Mouse (Mus musculus): ENCODE measurements at regions not wholly inside any gene's neighbourhood (a gene's known extent, or its start where the extent isn't known, plus 50 kb on each side); places are given as distances from the start of the nearest gene placed in this dataset.

DNA sequence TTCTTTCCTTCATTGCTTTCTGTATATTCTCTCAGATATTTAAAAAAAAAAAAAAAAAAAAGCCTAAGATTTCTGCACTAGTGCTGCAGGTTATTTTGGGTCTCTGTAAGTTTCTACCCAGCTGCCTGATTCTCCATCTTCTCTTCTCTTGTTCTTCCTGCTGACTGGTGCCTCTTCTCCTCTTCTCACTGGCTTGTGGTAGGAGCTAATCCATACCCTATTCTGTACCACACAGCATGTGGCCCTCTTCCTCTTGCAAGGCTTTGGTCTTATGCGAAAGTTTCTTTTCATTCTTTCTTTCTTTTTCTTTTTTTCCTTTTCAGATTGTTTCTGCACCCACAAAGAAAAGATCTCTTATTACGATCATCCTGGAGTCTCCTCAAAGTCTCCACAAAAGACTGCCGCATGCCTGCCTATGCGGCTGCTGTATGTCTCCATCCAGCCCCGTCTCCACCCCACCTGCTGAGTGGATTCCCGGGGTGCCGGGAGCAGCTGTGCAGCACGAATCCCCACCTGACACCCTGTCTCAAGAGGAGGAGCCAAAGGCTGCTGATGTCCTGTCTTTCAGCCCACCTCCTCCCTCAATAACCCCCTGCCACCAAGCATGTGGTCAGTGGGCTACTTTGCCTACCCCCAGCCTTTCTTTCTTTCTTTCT lies 66.3 kb downstream of the Ythdf1 start:
- DNase-seq (ENCODE audit: low spot score): no peak

DNA sequence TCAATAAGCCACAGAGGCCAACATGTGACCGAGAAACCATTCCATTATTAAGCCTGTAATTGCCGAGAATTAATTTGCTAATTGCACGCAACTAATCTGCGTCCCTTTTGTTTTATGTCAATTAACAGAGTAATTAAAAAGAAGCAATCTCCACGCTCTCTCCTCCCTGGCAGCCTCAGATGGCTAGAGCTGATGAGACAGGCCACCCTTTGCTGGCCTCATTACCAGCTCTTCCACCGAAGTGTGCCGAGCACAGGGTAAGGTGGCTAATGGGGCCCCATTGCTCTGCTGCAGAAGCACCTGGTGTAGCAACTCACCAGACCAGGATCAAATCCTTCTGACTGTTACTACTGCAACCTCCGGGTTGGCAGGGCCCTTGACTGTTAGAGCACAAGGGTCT lies 70.8 kb upstream of the Bhlhe23 start:
- no peak for DNase-seq (ENCODE audit: low spot score)

DNA sequence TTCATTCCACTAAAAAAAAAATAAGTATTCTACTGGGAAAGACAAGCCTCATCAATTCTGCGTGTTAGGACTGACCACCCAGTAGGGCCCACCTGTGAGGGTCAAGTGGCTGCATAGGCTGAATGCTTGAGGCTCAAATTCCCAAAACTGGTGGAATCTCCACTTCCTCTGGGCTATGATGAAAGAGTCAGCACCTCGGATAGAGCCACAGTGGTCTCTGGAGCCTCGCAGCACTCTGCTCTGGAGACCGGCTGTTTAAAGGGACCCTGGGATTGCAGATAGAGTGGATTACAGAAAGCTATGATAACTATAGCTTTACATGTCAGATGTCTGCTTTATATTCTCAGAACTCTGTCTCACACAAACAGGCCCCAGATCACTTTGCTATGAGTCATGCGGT lies 68.3 kb upstream of the Bhlhe23 start:
- DNase-seq (ENCODE audit: low spot score): peak; percentile 2

GRCm38 (mm10) chr2:180843669-180844068 lies 67.0 kb upstream of the Bhlhe23 start:
- DNase-seq (ENCODE audit: low spot score): no peak

DNA sequence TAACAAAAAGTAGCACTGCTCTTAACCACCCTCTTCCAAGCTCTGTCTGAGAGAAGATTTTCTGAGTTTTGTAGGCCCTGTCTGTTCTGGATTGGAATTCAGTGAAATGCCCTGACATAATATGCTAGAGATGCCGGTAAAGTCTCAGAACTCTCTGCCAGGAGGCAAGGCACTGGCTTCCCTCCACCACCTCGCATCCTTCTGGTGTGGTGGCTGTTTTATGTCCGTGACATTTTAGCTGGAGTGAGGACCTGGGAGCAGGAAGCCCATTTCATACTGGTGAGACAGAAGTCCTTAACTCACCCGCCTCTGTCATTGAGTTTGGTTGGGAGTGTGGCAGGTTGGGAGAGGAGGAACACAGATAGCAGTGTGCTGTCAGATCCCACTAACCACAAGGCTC lies 62.4 kb upstream of the Bhlhe23 start:
- DNase-seq (ENCODE audit: low spot score): no peak

DNA sequence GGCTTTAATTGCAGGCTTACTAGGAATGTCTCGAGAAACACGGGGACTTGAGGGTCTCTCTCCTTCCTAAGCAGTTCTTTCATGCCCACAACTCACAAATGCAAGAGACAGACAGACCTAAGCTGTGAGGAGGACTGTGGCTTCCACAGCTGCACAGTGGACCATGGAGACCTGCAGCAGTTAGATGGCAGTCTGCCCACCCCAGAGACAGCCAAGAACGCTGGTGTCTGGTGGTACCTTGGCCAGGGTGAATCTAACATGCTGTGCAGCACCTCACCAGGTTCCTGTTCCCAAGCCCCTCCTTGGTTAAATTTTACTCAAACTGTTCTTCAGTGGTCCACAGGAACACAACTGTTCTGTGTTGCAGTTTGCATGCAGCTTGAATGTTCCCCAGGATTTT lies 61.3 kb upstream of the Bhlhe23 start:
- no peak for DNase-seq (ENCODE audit: low spot score)

- DNase-seq (ENCODE audit: low spot score): no peak
These were observed 60.7 kb upstream of the Bhlhe23 start for GRCm38 (mm10) chr2:180837318-180837920.

- DNase-seq (ENCODE audit: low spot score): no peak
These were observed 59.4 kb upstream of the Bhlhe23 start for GRCm38 (mm10) chr2:180835936-180836602.

DNA sequence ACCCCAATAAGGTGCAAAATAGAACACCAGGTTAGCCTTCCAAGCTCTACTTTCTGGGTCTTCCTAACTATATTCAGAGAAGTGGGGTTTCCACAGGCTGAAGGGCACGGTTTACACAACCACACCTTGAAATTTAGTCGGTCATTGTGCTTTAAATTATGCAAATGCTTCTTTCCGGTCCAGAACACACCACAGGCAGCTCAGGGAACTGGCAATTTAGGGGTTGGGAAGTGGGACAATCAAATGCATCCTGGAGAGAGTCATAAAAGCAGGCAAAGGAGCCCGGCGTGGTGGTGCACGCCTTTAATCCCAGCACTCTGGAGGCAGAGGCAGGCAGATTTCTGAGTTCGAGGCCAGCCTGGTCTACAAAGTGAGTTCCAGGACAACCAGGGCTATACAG lies 56.0 kb upstream of the Bhlhe23 start:
- DNase-seq (ENCODE audit: low spot score): no peak

DNA sequence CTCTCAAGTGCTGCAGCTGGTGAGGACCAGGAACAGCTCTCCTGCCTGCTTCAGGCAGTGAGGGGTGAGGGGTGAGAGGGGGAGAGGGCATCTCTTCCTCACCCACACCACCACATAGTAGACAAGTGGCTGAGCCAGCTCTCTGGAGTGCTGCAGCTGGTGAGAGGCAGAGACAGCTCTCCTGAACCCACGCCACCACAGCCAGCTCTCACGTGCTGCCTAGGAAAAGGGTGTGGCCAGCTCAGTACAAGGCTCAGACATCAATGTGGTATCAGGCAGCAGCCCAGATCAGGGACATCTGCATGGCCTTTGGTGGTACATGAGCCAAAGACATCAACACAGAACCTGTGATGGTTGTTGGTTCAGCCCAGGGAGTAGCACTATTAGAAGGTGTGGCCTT lies 53.9 kb upstream of the Bhlhe23 start:
- no peak for DNase-seq (ENCODE audit: low spot score)

DNA sequence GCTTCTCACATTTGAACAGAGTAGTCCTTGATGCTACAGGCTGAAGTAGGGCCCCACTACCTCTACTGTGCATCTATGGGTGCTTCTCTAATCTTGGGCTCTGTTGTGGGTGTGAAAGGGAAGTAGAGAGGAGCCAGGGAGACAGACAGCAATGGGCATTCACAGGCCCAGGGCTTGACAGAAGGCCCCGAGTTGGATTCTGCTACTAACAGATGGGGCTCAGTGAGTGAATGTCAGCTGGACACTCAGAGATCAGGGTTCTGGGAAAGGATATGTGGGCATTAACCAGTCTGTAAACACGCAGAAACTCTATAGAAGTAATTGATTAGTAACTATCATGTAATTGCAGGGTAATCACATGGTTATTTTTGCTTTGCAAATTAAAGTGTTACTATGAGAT lies 51.4 kb upstream of the Bhlhe23 start:
- DNase-seq (ENCODE audit: low spot score): no peak

DNA sequence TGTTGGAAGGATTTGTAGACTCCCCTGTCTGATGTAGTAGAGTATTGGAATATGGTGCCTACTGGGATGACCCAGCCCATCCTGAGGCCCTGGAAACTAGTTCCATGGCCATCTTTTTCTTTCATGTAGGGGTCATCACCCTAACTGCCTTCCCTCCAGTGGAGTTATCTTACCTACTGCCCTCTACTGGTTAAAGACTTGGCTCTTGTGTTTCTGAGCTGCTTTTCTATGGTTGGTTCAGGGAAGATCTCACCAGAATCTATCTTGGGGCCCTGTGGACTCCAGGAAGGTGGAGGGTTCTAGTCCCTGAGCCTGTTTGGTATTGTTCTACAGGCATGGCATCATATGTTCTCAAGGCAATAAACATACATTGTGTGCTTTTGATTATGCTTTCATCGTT lies 50.0 kb upstream of the Bhlhe23 start:
- no peak for DNase-seq (ENCODE audit: low spot score)

All from yolk sac, embryonic 10.5 days (tissue).